Mouse (Mus musculus): ENCODE results near the gene Zbtb38.

DNA sequence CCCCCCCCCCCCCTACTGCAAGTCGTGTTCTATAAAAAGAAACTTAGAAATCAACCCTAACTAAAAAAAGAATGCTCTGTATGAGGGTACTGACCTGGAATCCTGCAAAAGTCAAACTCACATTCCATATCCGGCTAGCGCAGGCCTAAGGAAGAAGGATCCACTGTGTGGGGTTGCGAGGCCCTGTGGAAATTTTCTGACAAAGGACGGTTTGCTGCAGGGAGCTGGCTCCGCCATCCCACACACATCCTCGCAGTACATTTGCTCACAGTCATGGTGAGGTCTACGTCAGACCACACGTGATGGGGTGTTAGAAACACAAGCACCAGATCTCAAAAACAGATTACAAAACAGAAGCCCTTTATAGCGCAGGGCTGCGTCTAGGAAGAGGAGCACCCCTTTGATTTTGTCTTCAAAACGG is 56.5 kb downstream of the Zbtb38 start:
- no peak for TF ChIP-seq CTCF (IDR thresholded peaks at IDR 0.05; ENCODE audit: low read depth, low read length)
- no peak for TF ChIP-seq GATA1 (IDR thresholded peaks at IDR 0.05; ENCODE audit: borderline replicate concordance, low read length)
- TF ChIP-seq TAL1 (conservative IDR thresholded peaks at IDR 0.05; ENCODE audit: low read depth, low read length), result no peak
- no peak for TF ChIP-seq POLR2AphosphoS5 (IDR thresholded peaks at IDR 0.05; ENCODE audit: insufficient replicate concordance, low read depth, low read length)
- no peak for TF ChIP-seq GATA2 (IDR thresholded peaks at IDR 0.05; ENCODE audit: borderline replicate concordance, low read depth, low read length)
